Mouse (Mus musculus): ENCODE measurements around the gene Myh7.

DNA sequence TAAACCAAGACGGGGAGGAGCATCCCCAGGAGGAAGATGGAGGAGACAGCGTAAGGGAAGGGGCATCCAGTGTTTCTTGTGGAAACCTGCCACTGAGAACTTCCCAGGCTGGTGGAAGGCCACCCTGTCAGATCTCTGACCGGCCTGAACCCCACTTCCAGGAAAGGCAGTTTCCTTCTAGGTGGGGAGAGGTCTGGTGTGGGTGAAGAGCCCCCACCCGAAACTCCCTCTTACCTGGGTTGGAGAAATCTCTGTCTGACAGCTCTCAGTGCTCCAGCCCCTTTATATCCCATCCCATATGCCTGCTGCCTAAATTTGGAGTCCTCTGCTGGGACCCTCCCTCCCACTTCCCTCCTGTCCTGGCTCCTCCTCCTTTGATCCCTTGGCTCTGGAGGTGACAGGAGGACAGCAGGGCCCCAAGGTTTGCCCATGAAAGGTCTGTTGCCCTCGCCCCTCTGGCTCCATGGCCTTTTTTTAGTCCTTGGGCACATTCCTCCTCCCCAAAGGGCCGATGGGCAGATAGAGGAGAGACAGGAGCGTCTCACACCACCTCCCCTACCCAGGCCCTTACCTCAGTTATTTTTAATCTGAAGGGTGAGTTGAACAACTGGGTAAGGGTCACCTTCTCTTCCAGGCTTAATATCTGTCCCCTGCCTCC, 28.0 kb downstream of the Myh7 start, which contains the start of gene Myh6:
- TF ChIP-seq CTCF (IDR thresholded peaks at IDR 0.05; ENCODE audit: borderline replicate concordance, insufficient read depth, low read depth, low read length): no peak
- TF ChIP-seq POLR2A (IDR thresholded peaks at IDR 0.05; ENCODE audit: borderline replicate concordance, insufficient read depth, low read length): no peak

Data from cerebellum, adult 2 months (tissue).